Mouse (Mus musculus): ENCODE data around the gene Dffa. TPM values are rescaled to one million over a fixed set of nuclear protein-coding genes. Genes with fewer than 3 reads are reported as not detected.
"Not testable (repeated sequence)": the region's sequence is repeated elsewhere in the genome, so short reads cannot be mapped to it uniquely, and the experiment has no call there.

Gene Dffa
- polyA plus RNA-seq, 1 experiment from 2014 or later, result 24.6 TPM

DNA sequence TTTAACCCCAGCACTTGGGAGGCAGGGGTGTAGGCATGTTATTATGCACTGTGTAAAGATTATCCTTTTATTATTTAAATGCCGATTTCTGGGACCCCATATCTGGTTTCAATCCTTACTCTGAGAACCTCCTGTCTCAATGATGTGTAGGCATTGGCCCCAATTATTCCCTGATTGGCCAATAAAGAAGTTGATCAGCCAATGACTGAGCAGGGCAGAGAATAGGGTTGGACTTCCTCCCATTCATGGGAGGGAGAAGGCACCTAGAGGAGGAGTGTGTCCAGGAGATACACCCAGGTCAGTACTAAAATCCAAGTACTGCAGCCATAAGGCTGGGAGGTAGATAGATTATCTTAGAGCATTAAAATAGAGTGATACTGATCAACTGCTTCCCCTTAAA is 59.2 kb downstream of the Dffa start:
- H3K36me3 ChIP-seq (ENCODE audit: control insufficient read depth, insufficient read depth, low read length), result peaks cover 13% of the 10 kb centered on the region; the same call in 1 of the 2 replicates
- peaks cover 8% of the 10 kb centered on the region for H3K4me1 ChIP-seq (ENCODE audit: control insufficient read depth, insufficient read depth, low read depth, low read length)
- WGBS, result 74% methylated on average over 1 of the region's 1 CpGs
- H3K4me3 ChIP-seq (ENCODE audit: low read length), result no peak overlapping the region
- H3K9ac ChIP-seq (ENCODE audit: low read depth, low read length), result no peak overlapping the region
- no peak overlapping the region for H3K27ac ChIP-seq (ENCODE audit: low read depth, low read length)
- no peak for ATAC-seq
- H3K4me2 ChIP-seq (ENCODE audit: low read length), result no peak overlapping the region
- no peaks in the 10 kb centered on the region for H3K27me3 ChIP-seq (replicated peaks; ENCODE audit: control insufficient read depth, insufficient read depth, low read length)
- H3K9me3 ChIP-seq (ENCODE audit: control insufficient read depth, low read length), result no peaks in the 10 kb centered on the region

DNA sequence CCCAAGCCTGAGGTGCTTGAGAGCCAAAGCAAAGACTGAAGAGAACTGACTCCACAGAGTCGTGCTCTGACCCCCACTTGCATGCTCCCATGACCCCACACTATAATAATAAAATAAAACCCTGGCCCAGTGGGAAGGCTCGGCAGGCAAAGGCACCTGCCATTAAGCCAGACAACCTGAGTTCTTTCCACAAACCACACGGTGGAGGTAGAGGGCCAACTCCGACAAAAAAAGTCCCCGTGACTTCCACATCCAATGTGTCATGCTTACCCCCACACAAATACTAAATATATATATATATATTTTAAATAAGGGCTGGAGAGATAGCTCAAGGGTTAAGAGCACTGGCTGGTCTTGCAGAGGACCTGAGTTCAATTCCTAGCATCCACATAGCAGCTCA is 60.2 kb downstream of the Dffa start:
- WGBS, result 76% methylated on average over 5 of the region's 5 CpGs
- no peaks in the 10 kb centered on the region for H3K27me3 ChIP-seq (replicated peaks; ENCODE audit: control insufficient read depth, insufficient read depth, low read length)
- H3K4me3 ChIP-seq (ENCODE audit: low read length), result no peak overlapping the region
- peaks cover 13% of the 10 kb centered on the region; the same call in 1 of the 2 replicates for H3K36me3 ChIP-seq (ENCODE audit: control insufficient read depth, insufficient read depth, low read length)
- H3K9me3 ChIP-seq (ENCODE audit: control insufficient read depth, low read length), result no peaks in the 10 kb centered on the region
- H3K9ac ChIP-seq (ENCODE audit: low read depth, low read length), result no peak overlapping the region
- no peak for ATAC-seq
- H3K4me1 ChIP-seq (ENCODE audit: control insufficient read depth, insufficient read depth, low read depth, low read length), result peaks cover 8% of the 10 kb centered on the region
- H3K4me2 ChIP-seq (ENCODE audit: low read length), result no peak overlapping the region
- no peak overlapping the region for H3K27ac ChIP-seq (ENCODE audit: low read depth, low read length)

DNA sequence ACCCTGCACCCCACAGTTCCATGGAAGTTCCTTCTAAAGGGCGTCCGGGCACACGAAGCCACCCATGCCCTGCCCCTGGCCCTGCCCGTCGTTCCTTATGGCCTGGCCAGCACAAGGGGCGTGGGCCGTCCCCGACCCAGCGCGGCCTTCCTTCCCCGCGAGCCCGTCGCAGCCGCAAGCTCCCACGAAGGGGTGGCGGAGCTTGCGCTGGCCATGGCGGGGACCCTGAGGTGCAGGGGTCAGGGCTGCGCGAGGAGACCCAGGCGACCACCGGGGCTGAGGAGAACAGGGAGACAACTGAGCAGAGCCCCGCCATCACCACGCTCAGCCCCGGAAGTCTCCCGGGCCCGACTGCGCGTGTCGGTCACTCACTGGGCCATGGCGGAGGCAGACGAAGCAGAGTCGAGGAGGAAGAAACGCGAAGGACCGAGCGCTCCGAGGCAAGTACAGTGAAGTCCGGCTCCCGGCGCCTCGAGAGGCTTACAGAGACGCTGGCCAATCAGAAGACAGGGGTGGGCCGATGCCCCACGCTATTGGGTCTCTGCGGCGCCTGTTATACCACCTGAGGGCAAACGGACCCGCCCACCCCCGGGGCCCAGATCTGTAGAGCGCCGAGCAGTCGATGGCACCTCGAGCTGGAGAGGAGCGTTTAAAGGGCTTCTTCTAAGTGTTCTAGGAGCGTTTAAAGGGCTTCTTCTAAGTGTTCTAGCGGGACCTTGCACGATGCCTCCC is 62.4 kb downstream of the Dffa start, which contains the start of gene Pgd:
Gene Pgd, minus strand, starts transcription at position 557 of the 732 bp plus-strand sequence.
- H3K4me3 ChIP-seq (ENCODE audit: low read length), result peak within 1 kb of the TSS; percentile 85
- peaks cover 8% of the 10 kb centered on the region for H3K4me1 ChIP-seq (ENCODE audit: control insufficient read depth, insufficient read depth, low read depth, low read length)
- H3K27me3 ChIP-seq (replicated peaks; ENCODE audit: control insufficient read depth, insufficient read depth, low read length), result no peaks in the 10 kb centered on the region
- peak within 1 kb of the TSS; percentile 79 for H3K27ac ChIP-seq (ENCODE audit: low read depth, low read length)
- no peaks in the 10 kb centered on the region for H3K9me3 ChIP-seq (ENCODE audit: control insufficient read depth, low read length)
- no peaks in the 10 kb centered on the region for H3K36me3 ChIP-seq (ENCODE audit: control insufficient read depth, insufficient read depth, low read length)
- H3K9ac ChIP-seq (ENCODE audit: low read depth, low read length), result peak within 1 kb of the TSS; percentile 76
- ATAC-seq, result peak; percentile 99
- 0% methylated on average over 54 of the region's 59 CpGs for WGBS
- H3K4me2 ChIP-seq (ENCODE audit: low read length), result peak within 1 kb of the TSS; percentile 96

DNA sequence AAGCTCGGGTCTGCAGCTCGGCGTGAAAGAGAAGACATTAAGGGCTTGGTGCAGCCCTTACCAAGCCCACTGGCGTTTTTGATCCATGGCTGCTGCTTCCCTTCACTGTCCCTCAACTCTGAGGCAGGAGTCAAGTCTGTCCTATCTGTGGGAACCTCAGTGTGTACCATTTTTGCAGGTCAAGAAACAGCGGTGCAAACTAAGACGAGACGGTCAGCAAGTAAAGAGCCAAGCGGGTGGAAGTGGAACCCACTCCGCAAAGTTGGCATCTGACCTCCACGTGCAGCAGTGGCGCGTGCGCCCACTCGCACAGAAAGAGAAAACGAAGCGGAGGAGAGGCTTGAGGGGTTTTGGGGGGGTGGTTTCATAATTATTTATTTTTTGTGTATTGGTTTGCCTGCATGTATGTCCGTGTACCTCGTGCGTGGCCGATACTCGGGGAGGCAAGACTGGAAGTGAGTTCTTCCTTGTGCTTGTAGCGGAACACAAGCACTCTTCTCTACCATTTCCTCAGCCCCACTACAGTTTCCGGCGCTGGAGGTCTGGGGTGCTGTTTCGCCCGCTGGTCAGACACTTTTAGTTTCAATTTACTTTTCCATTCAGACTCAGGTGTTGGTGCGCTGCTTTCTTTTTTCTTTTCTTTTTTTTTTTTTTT is 63.1 kb downstream of the Dffa start:
- H3K27me3 ChIP-seq (replicated peaks; ENCODE audit: control insufficient read depth, insufficient read depth, low read length), result no peaks in the 10 kb centered on the region
- H3K36me3 ChIP-seq (ENCODE audit: control insufficient read depth, insufficient read depth, low read length), result no peaks in the 10 kb centered on the region
- peak; percentile 73 for ATAC-seq
- peak overlapping the region; percentile 85 for H3K4me3 ChIP-seq (ENCODE audit: low read length)
- WGBS, result 3% methylated on average over 27 of the region's 27 CpGs
- H3K27ac ChIP-seq (ENCODE audit: low read depth, low read length), result peak overlapping the region; percentile 74
- peak overlapping the region; percentile 96 for H3K4me2 ChIP-seq (ENCODE audit: low read length)
- no peaks in the 10 kb centered on the region for H3K9me3 ChIP-seq (ENCODE audit: control insufficient read depth, low read length)
- peaks cover 8% of the 10 kb centered on the region for H3K4me1 ChIP-seq (ENCODE audit: control insufficient read depth, insufficient read depth, low read depth, low read length)
- peak overlapping the region; percentile 65 for H3K9ac ChIP-seq (ENCODE audit: low read depth, low read length)

DNA sequence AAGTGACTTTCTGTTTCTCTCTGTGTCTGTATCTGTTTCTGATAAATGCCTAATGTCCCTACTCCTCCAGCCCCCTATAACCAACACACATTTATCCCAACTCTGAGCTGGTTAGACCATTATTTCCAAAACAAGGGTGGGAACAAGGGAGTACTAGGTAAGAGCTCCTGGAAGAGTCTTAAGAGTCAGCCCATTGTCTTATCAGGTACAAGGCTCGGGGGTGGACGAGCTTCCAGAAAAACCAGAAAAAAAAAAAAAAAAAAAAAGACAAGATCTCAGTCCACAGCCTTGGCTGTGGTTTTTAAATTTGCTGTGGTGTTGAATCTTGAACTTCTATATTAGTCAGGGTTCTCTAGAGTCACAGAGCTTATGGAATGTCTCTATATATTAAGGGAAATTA is 64.1 kb downstream of the Dffa start:
- no peak for ATAC-seq
- Histone ChIP-seq H3K4me3 (ENCODE audit: low read length) (no peak overlapping the region), H3K4me2 (ENCODE audit: low read length) (no peak overlapping the region), H3K27ac (ENCODE audit: low read depth, low read length) (no peak overlapping the region), H3K27me3 (replicated peaks; ENCODE audit: control insufficient read depth, insufficient read depth, low read length) (no peaks in the 10 kb centered on the region), H3K36me3 (ENCODE audit: control insufficient read depth, insufficient read depth, low read length) (no peaks in the 10 kb centered on the region), H3K4me1 (ENCODE audit: control insufficient read depth, insufficient read depth, low read depth, low read length) (peaks cover 8% of the 10 kb centered on the region), H3K9me3 (ENCODE audit: control insufficient read depth, low read length) (no peaks in the 10 kb centered on the region), H3K9ac (ENCODE audit: low read depth, low read length) (no peak overlapping the region)
- WGBS, result 84% methylated on average over 2 of the region's 2 CpGs

DNA sequence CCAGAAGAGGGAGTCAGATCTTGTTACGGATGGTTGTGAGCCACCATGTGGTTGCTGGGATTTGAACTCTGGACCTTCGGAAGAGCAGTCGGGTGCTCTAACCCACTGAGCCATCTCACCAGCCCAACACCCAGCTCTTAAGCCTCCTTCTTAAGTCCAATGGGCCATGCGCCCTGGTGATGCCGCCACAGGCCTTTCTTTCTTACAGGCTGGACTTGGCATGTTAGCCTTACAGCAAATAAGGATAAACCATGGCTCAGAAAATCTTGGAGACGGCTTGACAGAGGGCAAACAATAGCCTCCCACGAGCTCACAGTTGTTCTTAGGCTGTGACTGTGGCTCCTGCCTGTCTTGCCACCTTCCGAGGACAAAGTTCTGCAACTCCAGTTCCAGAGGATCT is 66.0 kb downstream of the Dffa start:
- ATAC-seq, result not testable (repeated sequence)
- 80% methylated on average over 7 of the region's 8 CpGs for WGBS

More for the DNA sequence above, 66.0 kb downstream of the Dffa start:
- H3K27me3 ChIP-seq (replicated peaks; ENCODE audit: control insufficient read depth, insufficient read depth, low read length); H3K36me3 ChIP-seq (ENCODE audit: control insufficient read depth, insufficient read depth, low read length); H3K4me2 ChIP-seq (ENCODE audit: low read length); H3K4me1 ChIP-seq (ENCODE audit: control insufficient read depth, insufficient read depth, low read depth, low read length); H3K27ac ChIP-seq (ENCODE audit: low read depth, low read length); H3K4me3 ChIP-seq (ENCODE audit: low read length); H3K9ac ChIP-seq (ENCODE audit: low read depth, low read length); H3K9me3 ChIP-seq (ENCODE audit: control insufficient read depth, low read length): not testable (repeated sequence)

Other genes starting within 250 kb of the Dffa start
- gene Pex14, start 4.3 kb upstream of the Dffa start, polyA plus RNA-seq (2015; fragmentation: Nextera tagmentation; extraction: Ambion mirVana), result 62.4 and 63.9 TPM in 2 replicates
- 0.41 and 0.64 TPM in 2 replicates for gene Cort, start 22.6 kb downstream of the Dffa start, polyA plus RNA-seq (2015; fragmentation: Nextera tagmentation; extraction: Ambion mirVana)
- 18.9 TPM in 2 replicates for gene Cenps, start 33.5 kb downstream of the Dffa start, polyA plus RNA-seq (2015; fragmentation: Nextera tagmentation; extraction: Ambion mirVana)
- gene Pgd, start 62.6 kb downstream of the Dffa start, polyA plus RNA-seq (2015; fragmentation: Nextera tagmentation; extraction: Ambion mirVana), result 122 and 123 TPM in 2 replicates
- 99.4 and 119 TPM in 2 replicates for gene Kif1b, start 203.5 kb downstream of the Dffa start, polyA plus RNA-seq (2015; fragmentation: Nextera tagmentation; extraction: Ambion mirVana)

Data from hindbrain, embryonic 16.5 days (tissue).